Mouse (Mus musculus): Measurements from ENCODE around the gene Dhx9.

DNA sequence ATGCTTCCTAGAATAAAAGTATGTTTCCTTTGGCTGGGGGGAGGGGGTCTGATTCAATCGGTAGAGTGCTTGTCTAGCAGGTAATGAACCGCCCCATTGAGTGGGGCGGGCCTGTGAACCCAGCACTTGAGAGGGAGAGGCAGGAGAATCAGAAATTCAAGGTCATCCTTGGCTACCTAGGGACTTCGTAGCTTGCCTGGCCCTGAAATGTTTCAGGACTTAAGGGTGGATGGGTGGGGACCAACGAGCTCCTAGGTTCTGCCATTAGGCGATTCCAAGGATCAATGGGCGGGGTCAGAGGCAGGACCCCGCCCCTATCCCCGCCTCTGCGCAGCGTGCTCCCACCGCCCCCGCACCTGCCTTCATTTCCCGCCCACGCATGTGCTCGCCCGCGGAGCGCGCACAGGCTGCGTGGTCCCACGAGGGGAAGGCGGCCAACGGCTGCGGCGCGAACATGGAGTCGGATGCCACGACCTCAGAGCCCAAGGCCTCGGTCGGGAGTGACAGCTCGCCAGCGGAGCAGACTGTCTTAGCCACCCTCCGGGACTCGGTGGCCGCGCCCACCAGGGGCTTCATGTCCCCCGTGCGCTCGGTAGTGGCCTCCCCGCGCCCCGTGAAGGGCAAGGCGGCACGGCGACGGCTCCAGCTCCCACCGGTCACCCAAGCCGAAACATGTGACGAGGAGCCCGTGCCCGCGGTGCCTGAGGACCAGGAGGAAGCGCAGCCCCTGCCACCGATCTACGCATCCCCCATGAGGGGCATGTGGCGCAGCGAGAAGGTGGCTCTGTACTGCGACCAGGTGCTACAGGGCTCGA is 62.5 kb downstream of the Dhx9 start, which contains the start of gene Shcbp1l:
- TF ChIP-seq CTCF (IDR thresholded peaks at IDR 0.05; ENCODE audit: extremely low read depth, insufficient read depth, low read length) (no peak), POLR2A (IDR thresholded peaks at IDR 0.05; ENCODE audit: extremely low read depth, insufficient read depth, low read length) (0 out of 2 replicates have a peak, but pooled peaks have one; percentile 8)

Data from cortical plate, adult 2 months (tissue).